Mouse (Mus musculus) kidney, adult 8-10 months (tissue): ENCODE measurements at regions not wholly inside any gene's neighbourhood (a gene's known extent, or its start where the extent isn't known, plus 50 kb on each side); places are given as distances from the start of the nearest gene placed in this dataset.
A peak's percentile ranks its signal among the peaks of the same experiment; 100 is the strongest.
"Not testable (repeated sequence)": the region's sequence is repeated elsewhere in the genome, so short reads cannot be mapped to it uniquely, and the experiment has no call there.

Experiments
- DNase-seq, 2 experiments: peaks; one replicate each; pipeline ENCODE4 v3.0.0; 2022

DNA sequence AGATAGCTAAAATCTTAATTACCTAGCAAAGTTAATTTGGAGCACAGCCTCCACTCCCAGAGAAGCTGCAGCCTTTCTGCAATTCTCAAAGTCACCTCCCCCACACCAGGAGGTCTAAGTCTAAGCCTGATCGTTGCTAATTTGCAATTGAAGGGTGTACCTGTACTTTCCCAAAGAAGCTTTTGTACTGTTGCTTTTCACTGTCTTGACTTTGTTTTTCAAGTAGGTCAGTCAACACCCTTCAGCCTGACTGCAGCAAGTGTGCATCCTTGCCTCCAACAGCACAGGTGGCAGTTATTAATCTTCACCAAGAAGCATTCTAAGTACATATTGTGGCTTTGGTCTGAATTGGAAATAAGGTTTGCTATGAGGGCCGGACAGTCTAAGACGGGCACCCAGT, 91.7 kb upstream of the Slc22a30 start:
- DNase-seq: not testable (repeated sequence)

DNA sequence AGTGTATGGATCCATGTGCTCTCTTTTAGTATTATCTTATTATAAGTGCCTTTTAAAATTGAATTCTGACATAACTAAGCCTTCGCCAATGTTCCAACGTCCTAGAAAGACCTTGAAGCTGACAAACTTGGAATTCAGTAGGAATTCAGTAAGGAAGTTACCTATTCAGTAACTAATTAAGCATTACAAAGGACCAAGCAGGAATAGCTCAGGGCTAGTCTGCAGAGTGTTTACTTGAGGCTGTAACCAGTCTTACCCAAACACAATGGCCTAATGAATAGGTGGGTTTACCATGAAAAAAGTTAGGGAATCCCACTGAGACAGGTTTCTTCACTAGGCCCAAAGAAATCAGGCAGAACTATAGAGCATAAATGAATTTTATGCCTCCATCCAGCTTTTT, 92.6 kb upstream of the Slc22a30 start:
- peak in 1 of 2 experiments; percentile 18 for DNase-seq

DNA sequence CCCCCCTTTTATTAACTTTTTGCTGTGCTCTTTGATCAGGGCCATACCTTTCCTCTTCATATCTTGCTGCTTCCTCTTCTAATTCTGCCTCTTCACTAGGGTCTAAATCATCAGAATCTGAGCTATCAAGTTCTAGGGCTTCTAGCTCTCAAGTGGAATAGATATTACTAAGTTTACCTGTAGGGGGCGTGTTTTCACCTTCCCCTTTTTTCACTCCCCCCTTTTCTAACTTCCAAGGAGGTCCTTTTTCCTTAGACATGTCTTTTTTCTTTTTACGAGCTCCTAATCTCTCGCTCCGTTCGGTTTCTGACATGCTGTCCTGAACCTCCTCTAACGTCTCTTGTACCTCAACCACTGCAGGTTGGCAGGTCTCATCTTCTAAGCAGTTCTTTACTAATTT, 73.3 kb upstream of the Slc22a8 start:
- DNase-seq: not testable (repeated sequence)

DNA sequence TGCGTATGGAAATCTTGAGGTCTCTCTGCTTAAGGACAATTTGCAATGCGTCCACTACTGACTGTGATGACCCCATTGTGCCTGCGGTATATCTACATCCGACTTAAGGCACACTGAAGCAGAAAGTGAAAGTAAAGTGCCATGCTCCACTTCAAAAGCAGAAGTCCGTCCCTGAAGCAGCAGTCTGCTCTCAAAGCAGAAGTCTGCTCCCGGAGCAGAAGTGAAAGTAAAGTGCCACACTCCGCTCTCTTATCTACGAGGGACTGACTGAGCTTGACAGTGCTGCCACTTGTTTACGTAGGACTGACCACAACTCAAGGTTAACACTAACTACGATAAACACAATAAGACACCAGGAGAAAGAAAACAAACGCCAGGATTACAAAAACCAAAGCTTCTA, 72.8 kb upstream of the Slc22a8 start:
- DNase-seq: peak; percentile 14 to 19

- DNase-seq: peak in 1 of 2 experiments; percentile 6
Measured at GRCm38 (mm10) chr19:8518933-8519332, 72.1 kb upstream of the Slc22a8 start.

- DNase-seq: no peak
Measured at GRCm38 (mm10) chr19:8534597-8534996, 56.5 kb upstream of the Slc22a8 start.

DNA sequence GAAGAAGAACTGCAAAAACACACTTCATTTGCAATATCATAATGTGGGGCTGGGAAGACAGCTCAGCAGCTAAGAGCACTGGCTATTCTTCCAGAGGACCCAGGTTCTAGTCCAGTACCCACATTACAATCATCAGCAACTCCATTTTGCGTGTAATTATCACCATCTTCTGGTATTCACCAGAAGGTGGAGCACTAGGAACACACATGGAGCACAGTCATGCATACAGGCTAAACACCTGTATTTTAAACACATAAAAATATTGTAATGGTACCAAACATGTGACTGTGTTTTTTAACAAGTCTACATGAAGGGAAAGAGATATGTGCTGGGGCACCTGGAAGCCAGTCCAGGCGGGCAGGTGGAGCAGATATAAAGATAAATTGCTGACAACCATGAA, 55.0 kb upstream of the Slc22a8 start:
- no peak for DNase-seq
